Mouse (Mus musculus) kidney, postnatal 4 days (tissue): ENCODE data around the gene Camsap1.

Source experiments
- DNase-seq, 2 experiments: peaks; one replicate each; pipeline ENCODE4 v3.0.0; 2021; ENCODE audit warnings: mixed read lengths in 2 of 2

Gene Camsap1

GRCm38 (mm10) chr2:25878516-25878915, 104.6 kb downstream of the Camsap1 start:
- no peak for DNase-seq

GRCm38 (mm10) chr2:25877736-25878268, 105.3 kb downstream of the Camsap1 start:
- DNase-seq = no peak

GRCm38 (mm10) chr2:25877250-25877735, 105.8 kb downstream of the Camsap1 start:
- no peak for DNase-seq
